Mouse (Mus musculus) heart, embryonic 11.5 days (tissue): ENCODE measurements around the gene Ilkap. TPM values are rescaled to one million over a fixed set of nuclear protein-coding genes. Genes with fewer than 3 reads are reported as not detected.

Experiments
- ATAC-seq: fragments of 200-750 bp; cut with Nextera tagmentation; replicated peaks from 2 replicates; pipeline ENCODE4 v1.8.0; 2017; ENCODE audit warnings: moderate library complexity; ENCODE audit not compliant: insufficient number of reproducible peaks, low FRiP score, low TSS enrichment
- H3K27ac ChIP-seq: fragments of 300-500 bp; sonication (generic); 2 replicates; pipeline ENCODE4 v1.5.1; 2014; ENCODE audit warnings: mild to moderate bottlenecking, low read depth, low read length
- H3K27me3 ChIP-seq: fragments of 300-500 bp; sonication (generic); 2 replicates; pipeline ENCODE4 v1.6.1; 2014; ENCODE audit warnings: mild to moderate bottlenecking, low read length, mixed read lengths; ENCODE audit not compliant: control insufficient read depth, insufficient read depth
- H3K36me3 ChIP-seq: fragments of 300-500 bp; sonication (generic); 2 replicates; pipeline ENCODE4 v1.6.1; 2014; ENCODE audit warnings: mild to moderate bottlenecking, low read length, moderate library complexity, mixed read lengths; ENCODE audit not compliant: control insufficient read depth, insufficient read depth
- H3K4me1 ChIP-seq: fragments of 300-500 bp; sonication (generic); 2 replicates; pipeline ENCODE4 v1.6.1; 2014; ENCODE audit warnings: low read length; ENCODE audit not compliant: control insufficient read depth, insufficient read depth
- H3K4me2 ChIP-seq: fragments of 300-500 bp; sonication (generic); 2 replicates; pipeline ENCODE4 v1.6.1; 2014; ENCODE audit warnings: mild to moderate bottlenecking, moderate library complexity
- H3K4me3 ChIP-seq: fragments of 300-500 bp; sonication (generic); 2 replicates; pipeline ENCODE4 v1.5.1; 2014; ENCODE audit warnings: low read depth, low read length
- H3K9ac ChIP-seq: fragments of 300-500 bp; sonication (generic); 2 replicates; pipeline ENCODE4 v1.6.1; 2014; ENCODE audit warnings: mild to moderate bottlenecking, low read depth, low read length, moderate library complexity
- H3K9me3 ChIP-seq: fragments of 300-500 bp; sonication (generic); replicated peaks from 2 replicates; pipeline ENCODE4 v1.6.1; 2016; ENCODE audit warnings: low read length; ENCODE audit not compliant: control insufficient read depth
- WGBS: fragments of 180-500 bp; shearing (Covaris S2); extraction: QIAGEN DNeasy Blood & Tissue Kit; methylation state at CpG from one replicate; pipeline ENCODE4 v1.1.7; 2014; ENCODE audit not compliant: insufficient replicate concordance; 5-methylcytosine and 5-hydroxymethylcytosine counted together
- polyA plus RNA-seq: library from polyadenylated mRNA; unstranded; fragments of >200 nt; fragmentation: Nextera tagmentation; extraction: Ambion mirVana; gene quantifications from 2 replicates; pipeline ENCODE4 v1.2.1, GENCODE M21; 2014

Ilkap gene
- polyA plus RNA-seq, 1 experiment from 2014 or later = 122 TPM

DNA sequence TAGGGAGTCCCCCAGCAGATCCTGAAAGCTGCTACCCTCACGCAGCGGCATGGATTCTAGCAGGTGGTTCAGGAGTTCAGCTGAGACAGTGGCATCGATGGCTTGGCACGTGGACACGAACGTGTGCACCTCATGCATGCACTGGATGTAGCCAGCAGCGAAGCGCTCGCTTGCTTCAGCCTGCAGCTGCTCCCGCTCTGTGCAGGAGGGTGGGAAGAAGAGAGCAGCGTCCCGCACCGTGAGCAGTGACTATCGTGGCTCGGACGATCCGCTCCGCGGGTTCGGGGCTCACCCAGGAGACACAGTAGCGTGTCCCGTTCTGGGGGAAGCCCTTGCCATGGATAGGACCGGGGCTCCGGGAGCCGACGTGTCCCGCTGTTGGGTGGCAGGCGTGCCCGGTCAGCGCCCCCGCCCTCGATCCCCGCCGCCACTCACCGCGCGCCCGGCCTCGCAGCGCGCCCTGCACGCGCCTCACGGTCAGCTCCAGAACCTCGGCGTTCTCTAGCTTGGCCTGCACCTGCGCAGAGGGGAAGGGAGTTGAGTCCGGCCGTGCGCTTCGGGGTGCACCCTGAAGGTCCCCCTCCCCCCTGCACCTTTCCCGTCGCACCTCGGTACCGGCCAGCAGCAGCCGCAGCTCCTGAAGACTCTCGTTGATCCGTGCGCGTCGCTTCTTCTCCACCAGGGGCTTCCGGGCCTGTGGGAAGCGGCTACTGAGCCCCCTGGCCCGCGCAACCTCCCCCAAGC is 13.8 kb upstream of the Ilkap start:
- H3K4me3 ChIP-seq = peak overlapping the region; percentile 81
- ATAC-seq = peak; percentile 36; the same call in 1 of the 2 replicates

GRCm38 (mm10) chr1:91411631-91412285 is 13.1 kb upstream of the Ilkap start:
- Histone ChIP-seq H3K36me3 (no peaks in the 10 kb centered on the region), H3K4me3 (peak overlapping the region; percentile 81), H3K4me1 (peaks cover 22% of the 10 kb centered on the region), H3K27ac (no peak overlapping the region), H3K27me3 (0 out of 2 replicates have a peak, but pooled peaks cover 3% of the 10 kb centered on the region), H3K9me3 (no peaks in the 10 kb centered on the region), H3K9ac (peak overlapping the region; percentile 87; the same call in 1 of the 2 replicates), H3K4me2 (peak overlapping the region; percentile 94)
- no peak for ATAC-seq
- 61% methylated on average over 8 of the region's 8 CpGs for WGBS

More for the DNA sequence above, 13.8 kb upstream of the Ilkap start:
- Histone ChIP-seq H3K36me3 (no peaks in the 10 kb centered on the region), H3K9me3 (no peaks in the 10 kb centered on the region), H3K27me3 (0 out of 2 replicates have a peak, but pooled peaks cover 3% of the 10 kb centered on the region), H3K9ac (peak overlapping the region; percentile 87), H3K4me1 (peaks cover 22% of the 10 kb centered on the region), H3K27ac (peak overlapping the region; percentile 91), H3K4me2 (peak overlapping the region; percentile 94)
- WGBS = 6% methylated on average over 65 of the region's 65 CpGs

GRCm38 (mm10) chr1:91407819-91408218 is 9.2 kb upstream of the Ilkap start:
- Histone ChIP-seq H3K4me1 (peaks cover 8% of the 10 kb centered on the region), H3K4me2 (no peak overlapping the region), H3K27me3 (peaks cover 15% of the 10 kb centered on the region), H3K9me3 (no peaks in the 10 kb centered on the region), H3K36me3 (no peaks in the 10 kb centered on the region), H3K4me3 (no peak overlapping the region), H3K27ac (no peak overlapping the region), H3K9ac (no peak overlapping the region)
- no peak for ATAC-seq
- WGBS = 73% methylated on average over 4 of the region's 4 CpGs

- H3K27me3 ChIP-seq = peaks cover 15% of the 10 kb centered on the region
- no peak overlapping the region for H3K4me3 ChIP-seq
- no peak overlapping the region for H3K9ac ChIP-seq
- H3K36me3 ChIP-seq = no peaks in the 10 kb centered on the region
- no peak overlapping the region for H3K4me2 ChIP-seq
- no peaks in the 10 kb centered on the region for H3K4me1 ChIP-seq
- H3K27ac ChIP-seq = no peak overlapping the region
- 49% methylated on average over 23 of the region's 23 CpGs for WGBS
- ATAC-seq = no peak
- H3K9me3 ChIP-seq = no peaks in the 10 kb centered on the region
Measured at GRCm38 (mm10) chr1:91405406-91406169, 7.0 kb upstream of the Ilkap start.

DNA sequence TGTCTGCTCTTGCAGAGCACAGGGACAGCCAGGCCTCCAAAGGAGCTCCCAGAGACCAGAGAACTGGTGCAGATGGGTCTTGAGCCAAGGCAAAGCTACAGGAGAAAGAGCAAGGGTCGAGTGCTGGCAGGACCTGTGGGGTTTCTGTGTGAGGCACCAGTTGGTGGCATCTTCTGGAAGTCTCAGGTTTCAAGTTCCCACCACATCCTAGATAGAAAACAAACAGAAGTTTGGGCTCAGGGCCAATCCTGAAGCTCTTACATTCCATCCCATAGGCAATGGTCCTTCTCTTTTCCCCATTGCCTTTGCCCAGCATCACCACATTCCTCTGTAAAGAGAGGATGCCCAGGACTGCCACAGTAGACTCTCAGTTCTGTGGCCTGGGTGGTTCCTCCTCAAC is 6.4 kb upstream of the Ilkap start:
- H3K36me3 ChIP-seq = no peaks in the 10 kb centered on the region
- H3K9ac ChIP-seq = no peak overlapping the region
- no peak for ATAC-seq
- H3K4me3 ChIP-seq = no peak overlapping the region
- 13% methylated on average over 1 of the region's 1 CpGs for WGBS
- H3K27me3 ChIP-seq = peaks cover 15% of the 10 kb centered on the region
- H3K9me3 ChIP-seq = no peaks in the 10 kb centered on the region
- H3K4me1 ChIP-seq = no peaks in the 10 kb centered on the region
- no peak overlapping the region for H3K27ac ChIP-seq
- no peak overlapping the region for H3K4me2 ChIP-seq

DNA sequence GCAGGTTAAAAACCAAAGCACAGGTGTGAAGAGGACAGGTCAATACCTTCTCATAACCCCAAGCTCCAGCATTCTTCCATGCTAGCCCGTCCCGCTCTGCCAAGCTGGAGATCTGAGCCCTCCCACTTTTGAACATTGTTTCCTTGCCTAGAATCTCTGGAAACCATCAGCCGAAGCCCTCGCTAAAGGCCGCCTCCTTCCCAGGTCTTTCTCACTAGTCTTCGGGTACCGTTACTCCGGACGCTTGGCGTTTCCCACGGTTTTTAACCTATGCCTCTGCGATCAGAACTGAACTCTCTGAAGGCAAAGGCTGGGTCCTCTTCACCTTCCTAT is 722 bp downstream of the Ilkap start:
- Histone ChIP-seq H3K27me3 (no peaks in the 10 kb centered on the region), H3K4me3 (peak overlapping the region; percentile 93), H3K9me3 (no peaks in the 10 kb centered on the region), H3K27ac (peak overlapping the region; percentile 82), H3K4me2 (peak overlapping the region; percentile 95), H3K9ac (peak overlapping the region; percentile 95), H3K4me1 (peaks cover 11% of the 10 kb centered on the region), H3K36me3 (peaks cover 2% of the 10 kb centered on the region; the same call in 1 of the 2 replicates)
- under 1% methylated on average over 12 of the region's 12 CpGs for WGBS
- no peak for ATAC-seq

- no peak for ATAC-seq
- Histone ChIP-seq H3K9ac (no peak overlapping the region), H3K4me3 (no peak overlapping the region), H3K9me3 (no peaks in the 10 kb centered on the region), H3K4me2 (no peak overlapping the region), H3K36me3 (peaks cover 25% of the 10 kb centered on the region), H3K27ac (no peak overlapping the region), H3K27me3 (no peaks in the 10 kb centered on the region), H3K4me1 (no peaks in the 10 kb centered on the region)
- WGBS = 92% methylated on average over 5 of the region's 5 CpGs
Measured at GRCm38 (mm10) chr1:91390369-91390768, 8.2 kb downstream of the Ilkap start.

DNA sequence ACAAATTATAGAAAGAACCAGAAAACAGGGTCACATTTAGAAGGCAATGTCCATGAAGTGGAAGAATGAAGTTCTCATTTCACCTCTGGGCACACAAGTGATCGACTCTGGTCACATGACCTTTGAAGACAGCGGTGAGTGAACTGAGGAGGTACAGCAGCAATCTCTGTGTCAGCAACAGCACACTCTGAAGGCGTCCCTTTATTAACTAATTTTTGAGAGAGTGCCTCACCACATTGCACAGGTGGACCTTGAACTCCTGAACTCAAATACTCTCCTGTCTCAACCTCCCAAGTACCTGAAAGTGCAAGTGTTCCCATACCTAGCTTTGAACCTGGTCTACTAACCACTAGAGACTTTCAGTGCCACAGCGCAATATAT is 17.5 kb downstream of the Ilkap start:
- ATAC-seq = no peak
- Histone ChIP-seq H3K36me3 (peaks cover 48% of the 10 kb centered on the region), H3K9ac (no peak overlapping the region), H3K4me2 (no peak overlapping the region), H3K27me3 (no peaks in the 10 kb centered on the region), H3K4me3 (no peak overlapping the region), H3K27ac (no peak overlapping the region), H3K4me1 (peaks cover 10% of the 10 kb centered on the region), H3K9me3 (no peaks in the 10 kb centered on the region)
- WGBS = 92% methylated on average over 4 of the region's 4 CpGs
